Mouse (Mus musculus): ENCODE data around the gene Lrrc75a. TPM values are rescaled to one million over a fixed set of nuclear protein-coding genes. Genes with fewer than 3 reads are reported as not detected.

Lrrc75a gene
- polyA plus RNA-seq, 1 experiment from 2014 or later, result 17.2 TPM

DNA sequence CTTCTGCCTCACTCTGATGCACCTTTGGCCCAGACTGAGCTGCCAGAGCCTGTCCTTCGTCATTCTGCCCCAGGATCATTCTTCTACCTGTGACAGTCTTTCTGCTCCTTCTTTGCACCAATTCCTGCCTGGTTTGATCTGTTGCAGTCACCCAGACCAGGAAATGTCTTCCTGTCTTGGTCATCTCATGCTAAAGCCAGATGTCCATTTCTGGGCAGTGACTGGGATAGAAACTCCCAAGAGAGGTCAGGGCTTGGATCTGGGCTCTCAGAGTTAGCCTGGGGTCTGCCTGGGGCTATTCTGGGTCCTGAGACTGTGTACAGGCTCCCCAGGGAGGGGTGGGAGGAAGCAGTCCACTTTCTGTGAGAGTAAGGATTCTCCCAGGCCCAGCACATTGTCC, 82.1 kb downstream of the Lrrc75a start:
- WGBS, result 28% methylated on average over 1 of the region's 1 CpGs
- Histone ChIP-seq H3K36me3 (no peaks in the 10 kb centered on the region), H3K27me3 (ENCODE audit: insufficient read depth, poor library complexity, severe bottlenecking) (0 out of 2 replicates have a peak, but pooled peaks cover 6% of the 10 kb centered on the region), H3K9me3 (no peaks in the 10 kb centered on the region), H3K4me3 (no peak overlapping the region), H3K4me1 (peaks cover 9% of the 10 kb centered on the region; the same call in 1 of the 2 replicates), H3K27ac (no peak overlapping the region)
- no peak for DNase-seq (ENCODE audit: low spot score)

DNA sequence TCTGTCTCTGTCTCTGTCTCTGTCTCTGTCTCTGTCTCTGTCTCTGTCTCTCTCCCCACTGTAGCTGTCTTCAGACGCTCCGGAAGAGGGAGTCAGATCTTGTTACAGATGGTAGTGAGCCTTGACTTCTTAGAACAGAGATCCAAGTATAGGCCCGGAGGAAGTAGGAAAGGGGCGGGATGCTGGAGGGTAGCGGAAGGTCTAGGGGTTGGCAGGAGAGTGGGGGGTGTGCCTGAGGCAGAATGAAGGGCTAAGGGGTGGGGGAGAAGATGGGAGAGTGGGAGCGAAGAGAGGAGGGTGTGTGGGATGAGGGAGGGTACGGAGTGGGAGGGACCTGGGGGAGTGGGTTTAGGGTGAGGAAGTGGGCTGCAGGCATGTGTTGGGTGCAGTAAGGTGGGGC, 82.6 kb downstream of the Lrrc75a start:
- DNase-seq (ENCODE audit: low spot score), result no peak
- no peak overlapping the region for H3K27ac ChIP-seq
- 61% methylated on average over 7 of the region's 7 CpGs for WGBS

DNA sequence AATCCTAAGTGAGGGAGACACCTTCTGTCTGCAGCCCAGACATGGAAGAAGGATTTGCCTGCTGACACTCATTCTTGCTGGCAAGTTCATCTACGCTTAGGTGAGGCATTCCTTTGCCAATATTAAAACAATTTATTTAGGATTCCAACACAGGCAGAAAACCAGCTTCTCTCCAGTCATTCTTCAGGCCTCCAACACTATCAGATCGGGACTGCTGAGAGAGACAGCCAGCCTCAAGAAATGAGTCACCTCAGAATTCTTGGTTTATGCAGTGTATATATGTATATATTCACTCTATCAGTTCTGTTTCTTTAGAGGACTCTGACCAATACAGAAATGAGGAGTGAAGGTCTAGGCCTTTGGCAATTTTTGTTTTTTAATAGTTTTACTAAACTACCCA, 84.7 kb downstream of the Lrrc75a start:
- Histone ChIP-seq H3K36me3 (no peaks in the 10 kb centered on the region), H3K4me1 (peaks cover 17% of the 10 kb centered on the region), H3K9me3 (no peaks in the 10 kb centered on the region), H3K4me3 (no peak overlapping the region), H3K27ac (no peak overlapping the region), H3K27me3 (ENCODE audit: insufficient read depth, poor library complexity, severe bottlenecking) (0 out of 2 replicates have a peak, but pooled peaks cover 7% of the 10 kb centered on the region)
- WGBS, result 85% methylated on average over 2 of the region's 2 CpGs
- no peak for DNase-seq (ENCODE audit: low spot score)

More for the DNA sequence above, 82.6 kb downstream of the Lrrc75a start:
- no peaks in the 10 kb centered on the region for H3K9me3 ChIP-seq
- H3K4me1 ChIP-seq, result peaks cover 10% of the 10 kb centered on the region; the same call in 1 of the 2 replicates
- H3K27me3 ChIP-seq (ENCODE audit: insufficient read depth, poor library complexity, severe bottlenecking), result 0 out of 2 replicates have a peak, but pooled peaks cover 7% of the 10 kb centered on the region
- no peak overlapping the region for H3K4me3 ChIP-seq
- no peaks in the 10 kb centered on the region for H3K36me3 ChIP-seq

DNA sequence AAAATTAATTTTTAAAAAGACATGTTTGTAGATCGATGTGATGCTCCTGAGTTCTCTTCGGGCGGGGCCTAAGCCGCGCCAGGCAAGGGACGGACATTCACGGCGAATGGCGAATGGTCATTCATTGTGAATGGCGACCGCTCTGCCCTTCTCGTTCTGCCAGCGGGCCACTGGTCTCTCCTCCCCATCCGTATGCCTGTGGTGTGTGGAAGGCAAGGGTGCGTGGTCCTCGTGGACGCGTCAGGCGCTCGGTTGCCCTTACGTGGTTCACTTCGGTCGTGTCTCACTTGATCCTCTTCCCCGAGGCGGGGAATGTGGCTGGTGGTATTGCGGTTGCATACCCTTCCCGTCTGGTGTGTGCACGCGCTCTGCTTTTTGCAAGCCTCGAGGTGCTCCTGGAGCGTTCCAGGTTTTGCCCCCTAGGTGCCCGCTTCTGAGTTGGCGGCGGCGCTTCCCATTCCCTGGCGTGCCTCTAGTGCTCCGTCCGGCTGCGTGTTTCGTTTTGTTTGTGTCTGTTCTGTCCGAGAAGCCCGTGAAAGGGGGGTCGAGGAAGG, 87.8 kb downstream of the Lrrc75a start:
- Histone ChIP-seq H3K27me3 (ENCODE audit: insufficient read depth, poor library complexity, severe bottlenecking) (0 out of 2 replicates have a peak, but pooled peaks cover 7% of the 10 kb centered on the region), H3K36me3 (0 out of 2 replicates have a peak, but pooled peaks cover under 1% of the 10 kb centered on the region), H3K4me3 (peak overlapping the region; percentile 56), H3K27ac (peak overlapping the region; percentile 62; the same call in 1 of the 2 replicates), H3K9me3 (no peaks in the 10 kb centered on the region), H3K4me1 (peaks cover 8% of the 10 kb centered on the region)
- no peak for DNase-seq (ENCODE audit: low spot score)
- WGBS, result 24% methylated on average over 43 of the region's 43 CpGs

DNA sequence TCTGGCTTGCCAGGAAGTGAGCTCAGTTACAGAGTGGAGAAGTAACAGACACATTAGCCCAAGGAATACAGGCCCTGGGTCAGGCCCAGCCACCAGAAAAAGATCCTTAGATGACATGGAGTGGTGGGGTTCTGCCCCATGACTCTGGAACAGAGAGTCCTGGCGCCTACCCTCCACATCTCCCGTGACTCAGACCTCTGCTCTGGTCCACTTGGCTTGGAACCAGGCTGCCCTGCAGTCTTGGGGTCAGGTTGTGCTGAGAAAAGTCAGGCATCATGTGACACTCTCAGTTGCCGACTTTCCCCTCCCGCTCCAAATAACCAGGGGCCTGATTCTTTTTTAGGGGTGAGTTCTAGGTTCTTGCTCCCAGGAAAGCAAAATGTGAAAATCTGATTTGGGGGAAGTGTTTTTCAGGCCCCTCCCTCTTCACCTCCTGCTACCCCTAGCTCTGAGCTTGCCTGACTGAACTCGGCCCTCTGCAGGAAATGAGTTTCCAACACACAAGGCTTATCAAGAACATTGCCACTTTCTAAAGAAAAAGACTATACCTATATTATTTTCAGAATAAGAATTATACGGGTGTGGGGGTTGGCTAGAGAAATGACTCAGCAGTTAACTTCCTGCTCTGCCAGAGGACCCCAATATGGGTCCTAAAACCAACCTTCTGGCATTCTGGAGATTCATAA, 89.2 kb downstream of the Lrrc75a start:
- H3K9me3 ChIP-seq, result no peaks in the 10 kb centered on the region
- 54% methylated on average over 6 of the region's 6 CpGs for WGBS
- H3K4me1 ChIP-seq, result peaks cover 17% of the 10 kb centered on the region
- no peak for DNase-seq (ENCODE audit: low spot score)
- H3K27me3 ChIP-seq (ENCODE audit: insufficient read depth, poor library complexity, severe bottlenecking), result 0 out of 2 replicates have a peak, but pooled peaks cover 7% of the 10 kb centered on the region
- peaks cover 14% of the 10 kb centered on the region; the same call in 1 of the 2 replicates for H3K36me3 ChIP-seq
- H3K27ac ChIP-seq, result no peak overlapping the region
- no peak overlapping the region for H3K4me3 ChIP-seq

DNA sequence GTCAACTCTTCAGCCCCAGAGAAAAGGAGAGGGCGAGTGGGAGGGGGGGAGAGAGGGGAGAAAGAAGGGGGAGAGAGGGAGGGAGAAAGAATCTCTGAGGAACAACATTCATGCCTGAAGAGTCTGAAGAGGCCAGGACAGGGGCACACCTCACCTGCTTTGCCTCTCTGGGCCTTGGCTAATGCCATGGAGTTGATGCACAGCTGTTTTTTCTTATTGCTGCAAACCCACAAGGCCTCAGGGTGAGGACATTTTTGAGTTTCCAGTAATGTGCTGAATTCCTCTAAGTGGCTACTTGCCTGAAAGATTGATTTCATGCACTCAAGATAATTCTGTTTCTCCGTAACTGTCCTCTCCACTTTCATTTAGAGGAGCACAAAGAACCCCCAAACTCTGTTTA, 90.2 kb downstream of the Lrrc75a start:
- Histone ChIP-seq H3K27me3 (ENCODE audit: insufficient read depth, poor library complexity, severe bottlenecking) (0 out of 2 replicates have a peak, but pooled peaks cover 7% of the 10 kb centered on the region), H3K9me3 (no peaks in the 10 kb centered on the region), H3K27ac (no peak overlapping the region), H3K4me3 (no peak overlapping the region), H3K4me1 (peaks cover 26% of the 10 kb centered on the region), H3K36me3 (peaks cover 24% of the 10 kb centered on the region)
- no peak for DNase-seq (ENCODE audit: low spot score)
- WGBS, result 60% methylated on average over 2 of the region's 2 CpGs

DNA sequence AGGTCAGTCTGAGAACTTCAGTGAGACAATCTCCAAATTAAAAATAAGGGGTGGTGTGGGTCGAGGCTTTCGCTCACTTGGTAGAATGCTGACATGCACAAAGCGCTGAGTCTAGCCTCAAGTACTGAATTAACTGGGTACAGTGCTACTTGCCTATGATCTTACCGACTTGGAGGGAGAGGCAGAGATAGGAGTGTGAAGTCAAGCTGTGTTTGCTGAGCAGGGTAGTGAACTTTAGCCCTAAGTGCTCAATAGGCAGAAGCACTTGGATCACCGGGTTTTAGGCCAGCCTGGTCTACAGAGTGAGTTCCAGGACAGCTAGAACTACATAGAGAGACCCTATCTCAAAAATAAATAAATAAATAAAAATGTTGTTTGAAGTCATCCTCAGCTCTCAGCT, 91.1 kb downstream of the Lrrc75a start:
- Histone ChIP-seq H3K27ac (no peak overlapping the region), H3K27me3 (ENCODE audit: insufficient read depth, poor library complexity, severe bottlenecking) (0 out of 2 replicates have a peak, but pooled peaks cover 7% of the 10 kb centered on the region), H3K9me3 (no peaks in the 10 kb centered on the region), H3K4me1 (peaks cover 26% of the 10 kb centered on the region), H3K4me3 (no peak overlapping the region), H3K36me3 (peaks cover 26% of the 10 kb centered on the region)
- no peak for DNase-seq (ENCODE audit: low spot score)
- 65% methylated on average over 5 of the region's 5 CpGs for WGBS

DNA sequence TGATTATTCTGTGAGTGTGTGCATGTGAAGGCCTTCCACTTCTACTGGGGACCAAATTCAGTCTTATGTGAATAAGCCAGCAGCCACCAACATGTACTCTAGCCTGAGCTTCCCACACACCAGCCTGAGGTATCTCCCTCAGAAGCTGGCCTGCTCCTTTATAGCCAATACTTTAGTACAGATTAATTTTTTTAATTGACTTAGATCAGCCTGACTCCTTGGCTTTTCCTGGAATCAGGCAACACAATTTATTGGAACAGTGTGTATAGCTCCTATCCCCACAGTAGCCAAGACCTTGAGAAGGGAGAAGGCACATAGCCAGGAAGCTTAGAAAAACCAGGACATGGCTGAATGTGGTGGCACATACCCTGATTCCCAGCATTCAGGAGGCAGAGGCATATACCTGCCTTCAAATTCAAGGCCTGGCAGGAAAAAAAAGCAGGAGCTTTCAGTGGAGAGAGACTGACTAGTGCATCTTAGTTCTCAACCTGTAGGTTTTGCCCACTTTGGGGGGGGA, 92.4 kb downstream of the Lrrc75a start:
- no peak overlapping the region for H3K4me3 ChIP-seq
- H3K27ac ChIP-seq, result no peak overlapping the region
- H3K4me1 ChIP-seq, result peaks cover 26% of the 10 kb centered on the region
- H3K27me3 ChIP-seq (ENCODE audit: insufficient read depth, poor library complexity, severe bottlenecking), result no peaks in the 10 kb centered on the region
- DNase-seq (ENCODE audit: low spot score), result no peak
- no peaks in the 10 kb centered on the region for H3K9me3 ChIP-seq
- peaks cover 26% of the 10 kb centered on the region for H3K36me3 ChIP-seq

DNA sequence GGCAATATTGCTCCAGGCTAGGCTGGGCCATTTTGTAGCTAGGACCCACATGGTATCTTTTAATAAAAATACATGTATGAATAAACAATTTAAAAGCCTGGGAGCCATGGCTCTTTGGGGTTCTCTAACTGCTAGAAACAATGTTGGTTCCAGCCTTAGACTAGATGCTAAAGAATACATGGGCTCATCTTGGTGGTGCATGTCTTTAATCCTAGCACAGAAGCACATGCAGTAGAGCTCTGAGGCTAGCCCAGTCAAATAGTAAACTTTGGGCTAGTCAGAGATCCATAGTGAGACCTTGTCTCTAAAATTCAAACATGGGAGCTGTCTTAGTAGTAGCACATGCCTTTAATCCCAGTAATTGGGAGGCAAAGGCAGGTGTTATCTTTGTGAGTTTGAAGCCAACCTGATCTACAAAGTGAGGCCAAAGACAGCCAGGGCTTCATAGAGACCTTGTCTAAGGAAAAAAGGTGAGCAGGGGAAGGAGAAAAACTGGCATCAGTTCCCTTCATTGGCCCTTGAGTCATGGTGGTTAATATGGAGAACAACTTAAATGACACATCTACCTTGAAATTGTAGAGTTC, 93.3 kb downstream of the Lrrc75a start:
- H3K9me3 ChIP-seq, result no peaks in the 10 kb centered on the region
- H3K4me3 ChIP-seq, result 0 out of 2 replicates have a peak overlapping the region, but pooled peaks have one; percentile 59
- DNase-seq (ENCODE audit: low spot score), result no peak
- peaks cover 26% of the 10 kb centered on the region for H3K36me3 ChIP-seq
- H3K27ac ChIP-seq, result no peak overlapping the region
- peaks cover 22% of the 10 kb centered on the region for H3K4me1 ChIP-seq
- no peaks in the 10 kb centered on the region for H3K27me3 ChIP-seq (ENCODE audit: insufficient read depth, poor library complexity, severe bottlenecking)

Other genes with a start within 250 kb of the Lrrc75a start
- gene Pigl, start 190.1 kb downstream of the Lrrc75a start, polyA plus RNA-seq (2016; fragmentation: Nextera tagmentation; extraction: Ambion mirVana), result 14.1 and 15.4 TPM in 2 replicates
- gene Ncor1, start 190.0 kb downstream of the Lrrc75a start, polyA plus RNA-seq (2016; fragmentation: Nextera tagmentation; extraction: Ambion mirVana), result 114 and 134 TPM in 2 replicates
- gene Cenpv, start 109.3 kb downstream of the Lrrc75a start, polyA plus RNA-seq (2016; fragmentation: Nextera tagmentation; extraction: Ambion mirVana), result 11.6 and 15.0 TPM in 2 replicates
- gene Ubb, start 97.4 kb downstream of the Lrrc75a start, polyA plus RNA-seq (2016; fragmentation: Nextera tagmentation; extraction: Ambion mirVana), result 2,741 and 3,131 TPM in 2 replicates
- 4.2 and 5.9 TPM in 2 replicates for gene Trpv2, start 74.0 kb downstream of the Lrrc75a start, polyA plus RNA-seq (2016; fragmentation: Nextera tagmentation; extraction: Ambion mirVana)
- 40.5 and 49.6 TPM in 2 replicates for gene Mmgt2, start 141 bp upstream of the Lrrc75a start, polyA plus RNA-seq (2016; fragmentation: Nextera tagmentation; extraction: Ambion mirVana)
- 6.7 and 8.0 TPM in 2 replicates for gene Zfp287, start 83.4 kb upstream of the Lrrc75a start, polyA plus RNA-seq (2016; fragmentation: Nextera tagmentation; extraction: Ambion mirVana)
- not detected in 2 replicates for gene Gm10428, start 104.6 kb upstream of the Lrrc75a start, polyA plus RNA-seq (2016; fragmentation: Nextera tagmentation; extraction: Ambion mirVana)
- 10.8 and 14.9 TPM in 2 replicates for gene Zfp286, start 140.9 kb upstream of the Lrrc75a start, polyA plus RNA-seq (2016; fragmentation: Nextera tagmentation; extraction: Ambion mirVana)
- 3.7 and 4.9 TPM in 2 replicates for gene Trim16, start 171.7 kb upstream of the Lrrc75a start, polyA plus RNA-seq (2016; fragmentation: Nextera tagmentation; extraction: Ambion mirVana)
- 0.34 TPM in 1 of 2 replicates, not detected in the other for gene Fbxw10, start 198.5 kb upstream of the Lrrc75a start, polyA plus RNA-seq (2016; fragmentation: Nextera tagmentation; extraction: Ambion mirVana)
- 55.6 and 61.8 TPM in 2 replicates for gene Tvp23b, start 230.9 kb upstream of the Lrrc75a start, polyA plus RNA-seq (2016; fragmentation: Nextera tagmentation; extraction: Ambion mirVana)

Data from heart, embryonic 10.5 days (tissue).